Mouse (Mus musculus): ENCODE measurements around the gene Atp2c1. TPM values are rescaled to one million over a fixed set of nuclear protein-coding genes. Genes with fewer than 3 reads are reported as not detected.
A peak's percentile ranks its signal among the peaks of the same experiment; 100 is the strongest.

The Atp2c1 gene
- polyA plus RNA-seq (2014; fragmentation: Nextera tagmentation; extraction: Ambion mirVana), result 86.0 and 110 TPM in 2 replicates

DNA sequence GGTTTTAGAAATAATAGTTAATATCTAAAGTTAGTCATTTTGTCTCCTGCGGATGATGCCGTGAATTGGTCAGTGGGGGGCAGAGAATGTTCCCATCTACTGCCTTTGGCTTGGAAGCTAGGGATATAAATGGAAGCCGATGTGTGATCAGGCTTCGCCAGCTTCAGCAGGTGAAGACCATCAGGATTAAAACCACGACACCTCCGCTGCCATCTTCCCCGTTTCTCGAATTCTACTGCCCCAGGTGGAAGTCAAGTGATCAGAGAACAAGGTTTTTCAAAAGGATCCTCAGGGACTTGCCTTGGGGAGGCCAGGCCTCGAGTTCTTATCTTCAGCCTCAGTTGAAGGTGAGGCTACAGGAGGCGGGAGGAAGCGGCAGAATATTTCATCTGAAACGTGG lies at the start of gene Atp2c1:
TSS of gene Atp2c1 (minus strand) at position 101 of the 400 bp plus-strand sequence.
- no peaks in the 10 kb centered on the region for H3K27me3 ChIP-seq (ENCODE audit: control insufficient read depth, insufficient read depth, low read length)
- DNase-seq (no peak), ATAC-seq (ENCODE audit: low FRiP score, low TSS enrichment) (no peak)
- H3K36me3 ChIP-seq (ENCODE audit: control insufficient read depth, insufficient read depth, low read length), result no peaks in the 10 kb centered on the region
- H3K27ac ChIP-seq (replicated peaks; ENCODE audit: low read depth, low read length), result peak within 1 kb of the TSS; percentile 26; the same call in 1 of the 2 replicates
- H3K9me3 ChIP-seq (ENCODE audit: control insufficient read depth, low read length), result no peaks in the 10 kb centered on the region
- H3K4me3 ChIP-seq (replicated peaks; ENCODE audit: low read depth, low read length), result no peak within 1 kb of the TSS
- H3K9ac ChIP-seq (replicated peaks; ENCODE audit: low read length), result no peak within 1 kb of the TSS
- H3K4me1 ChIP-seq (ENCODE audit: control insufficient read depth, insufficient read depth, low read length), result peaks cover 22% of the 10 kb centered on the region; the same call in 1 of the 2 replicates
- WGBS, result 88% methylated on average over 12 of the region's 12 CpGs
- H3K4me2 ChIP-seq (ENCODE audit: low read length), result no peak within 1 kb of the TSS

DNA sequence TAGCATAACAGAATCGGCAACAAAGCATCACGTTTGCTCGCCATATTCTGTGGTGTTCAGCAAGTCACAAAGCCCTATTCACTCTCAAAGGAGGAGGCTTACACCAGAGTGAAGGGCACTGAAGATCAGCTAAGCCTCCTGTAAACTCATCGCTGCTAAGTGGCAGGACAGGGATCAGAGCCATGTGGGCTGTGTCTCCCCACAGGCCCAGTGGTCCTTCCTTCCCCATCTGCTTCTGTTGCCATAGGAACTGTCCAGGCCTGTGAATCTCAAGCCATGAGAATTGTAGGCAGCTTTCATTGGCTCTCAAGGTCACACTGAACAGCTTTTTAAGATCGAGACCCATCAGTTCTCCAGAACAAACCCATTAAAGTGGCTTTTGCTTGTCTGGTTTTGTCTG lies 30.3 kb upstream of the Atp2c1 start:
- Histone ChIP-seq H3K4me1 (ENCODE audit: control insufficient read depth, insufficient read depth, low read length) (peaks cover 16% of the 10 kb centered on the region; the same call in 1 of the 2 replicates), H3K9me3 (ENCODE audit: control insufficient read depth, low read length) (no peaks in the 10 kb centered on the region), H3K9ac (replicated peaks; ENCODE audit: low read length) (no peak overlapping the region), H3K27ac (replicated peaks; ENCODE audit: low read depth, low read length) (no peak overlapping the region), H3K36me3 (ENCODE audit: control insufficient read depth, insufficient read depth, low read length) (no peaks in the 10 kb centered on the region), H3K4me3 (replicated peaks; ENCODE audit: low read depth, low read length) (no peak overlapping the region), H3K27me3 (ENCODE audit: control insufficient read depth, insufficient read depth, low read length) (no peaks in the 10 kb centered on the region), H3K4me2 (ENCODE audit: low read length) (no peak overlapping the region)
- DNase-seq, result no peak
- 67% methylated on average over 5 of the region's 5 CpGs for WGBS
- no peak for ATAC-seq (ENCODE audit: low FRiP score, low TSS enrichment)

- whole genome bisulfite sequencing, result 64% methylated on average over 8 of the region's 8 CpGs
- H3K9me3 ChIP-seq (ENCODE audit: control insufficient read depth, low read length), result no peaks in the 10 kb centered on the region
- no peaks in the 10 kb centered on the region for H3K27me3 ChIP-seq (ENCODE audit: control insufficient read depth, insufficient read depth, low read length)
- H3K4me2 ChIP-seq (ENCODE audit: low read length), result no peak overlapping the region
- H3K36me3 ChIP-seq (ENCODE audit: control insufficient read depth, insufficient read depth, low read length), result no peaks in the 10 kb centered on the region
- no peak overlapping the region for H3K9ac ChIP-seq (replicated peaks; ENCODE audit: low read length)
- no peak overlapping the region for H3K4me3 ChIP-seq (replicated peaks; ENCODE audit: low read depth, low read length)
- DNase-seq (no peak), ATAC-seq (ENCODE audit: low FRiP score, low TSS enrichment) (no peak)
- no peak overlapping the region for H3K27ac ChIP-seq (replicated peaks; ENCODE audit: low read depth, low read length)
- H3K4me1 ChIP-seq (ENCODE audit: control insufficient read depth, insufficient read depth, low read length), result peaks cover 20% of the 10 kb centered on the region; the same call in 1 of the 2 replicates
These were observed 29.1 kb upstream of the Atp2c1 start for GRCm38 (mm10) chr9:105556141-105556735.

GRCm38 (mm10) chr9:105554439-105554807 lies 27.3 kb upstream of the Atp2c1 start:
- H3K4me3 ChIP-seq (replicated peaks; ENCODE audit: low read depth, low read length), result no peak overlapping the region

DNA sequence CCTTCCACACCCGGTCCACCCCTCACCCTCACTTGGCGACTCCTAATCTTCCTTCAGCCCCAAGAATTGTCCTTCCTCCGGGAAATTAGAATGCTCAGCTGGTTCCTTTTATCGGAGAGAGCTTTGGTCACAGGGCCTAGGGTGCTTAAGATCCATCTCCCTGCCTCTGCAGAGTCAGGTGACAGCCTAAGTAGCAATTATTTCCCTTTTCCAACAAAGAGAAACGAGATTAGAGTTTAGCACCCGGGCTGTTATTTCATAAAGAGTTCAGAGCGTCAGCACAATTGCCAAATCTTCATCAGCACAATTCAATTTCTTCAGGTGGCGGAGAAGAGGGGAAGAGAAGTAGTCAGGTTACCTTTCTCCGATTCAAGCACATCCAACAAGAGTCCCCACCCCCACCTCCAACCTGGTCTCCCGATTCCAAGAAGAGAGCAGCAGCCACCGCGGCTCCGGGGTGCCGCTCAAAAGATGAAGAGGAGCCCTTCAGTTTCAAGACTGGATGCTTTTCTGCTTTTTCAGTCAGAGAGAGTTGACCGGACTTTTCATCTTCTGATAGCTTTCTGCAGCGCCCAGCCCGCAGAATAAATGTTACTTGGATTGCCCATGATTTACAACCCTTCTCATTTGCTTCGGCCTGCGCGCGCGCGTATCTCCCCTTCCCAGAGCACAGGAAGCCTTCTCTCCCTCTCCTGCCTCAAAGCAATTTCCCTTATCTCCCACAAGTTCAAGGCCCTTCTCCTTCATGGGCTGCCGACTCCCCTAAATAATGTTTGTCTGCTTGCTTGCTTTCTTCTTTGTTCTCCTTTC lies 26.7 kb upstream of the Atp2c1 start:
- Histone ChIP-seq H3K4me1 (ENCODE audit: control insufficient read depth, insufficient read depth, low read length) (peaks cover 20% of the 10 kb centered on the region; the same call in 1 of the 2 replicates), H3K36me3 (ENCODE audit: control insufficient read depth, insufficient read depth, low read length) (no peaks in the 10 kb centered on the region), H3K27ac (replicated peaks; ENCODE audit: low read depth, low read length) (peak overlapping the region; percentile 45), H3K27me3 (ENCODE audit: control insufficient read depth, insufficient read depth, low read length) (no peaks in the 10 kb centered on the region), H3K9ac (replicated peaks; ENCODE audit: low read length) (no peak overlapping the region; the same call in 1 of the 2 replicates), H3K4me2 (ENCODE audit: low read length) (peak overlapping the region; percentile 40), H3K9me3 (ENCODE audit: control insufficient read depth, low read length) (no peaks in the 10 kb centered on the region), H3K4me3 (replicated peaks; ENCODE audit: low read depth, low read length) (0 out of 2 replicates have a peak overlapping the region, but pooled peaks have one; percentile 12)
- DNase-seq (peak; percentile 67), ATAC-seq (ENCODE audit: low FRiP score, low TSS enrichment) (no peak)
- 16% methylated on average over 24 of the region's 24 CpGs for WGBS

More at GRCm38 (mm10) chr9:105554439-105554807, 27.3 kb upstream of the Atp2c1 start:
- ATAC-seq (ENCODE audit: low FRiP score, low TSS enrichment), result no peak
- Histone ChIP-seq H3K4me2 (ENCODE audit: low read length) (peak overlapping the region; percentile 40), H3K4me1 (ENCODE audit: control insufficient read depth, insufficient read depth, low read length) (peaks cover 20% of the 10 kb centered on the region; the same call in 1 of the 2 replicates), H3K9me3 (ENCODE audit: control insufficient read depth, low read length) (no peaks in the 10 kb centered on the region), H3K27me3 (ENCODE audit: control insufficient read depth, insufficient read depth, low read length) (no peaks in the 10 kb centered on the region), H3K36me3 (ENCODE audit: control insufficient read depth, insufficient read depth, low read length) (no peaks in the 10 kb centered on the region), H3K9ac (replicated peaks; ENCODE audit: low read length) (no peak overlapping the region), H3K27ac (replicated peaks; ENCODE audit: low read depth, low read length) (peak overlapping the region; percentile 45)
- DNase-seq, result no peak
- WGBS, result 51% methylated on average over 7 of the region's 7 CpGs

DNA sequence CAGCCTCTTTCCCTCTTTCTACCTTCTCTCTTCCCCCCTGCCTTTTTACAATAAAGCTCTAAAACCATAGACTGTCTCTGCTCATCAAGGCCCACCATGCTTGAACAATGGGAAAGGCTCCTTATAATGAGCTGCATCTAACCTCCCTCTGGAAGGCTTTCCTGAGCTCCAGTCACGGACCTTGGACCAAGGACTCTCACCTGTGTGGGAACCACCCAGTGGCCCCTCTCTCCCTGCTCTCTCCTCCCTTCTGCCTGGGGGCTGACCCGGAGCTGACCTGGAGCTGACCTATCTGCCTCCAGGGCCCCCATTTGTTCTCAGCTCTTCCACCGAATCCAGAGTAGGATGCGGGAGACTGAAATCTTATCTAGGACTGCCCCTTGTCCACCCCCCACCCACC lies 24.3 kb upstream of the Atp2c1 start:
- WGBS, result 67% methylated on average over 4 of the region's 4 CpGs
- Histone ChIP-seq H3K4me2 (ENCODE audit: low read length) (no peak overlapping the region), H3K4me3 (replicated peaks; ENCODE audit: low read depth, low read length) (no peak overlapping the region), H3K4me1 (ENCODE audit: control insufficient read depth, insufficient read depth, low read length) (peaks cover 20% of the 10 kb centered on the region; the same call in 1 of the 2 replicates), H3K9me3 (ENCODE audit: control insufficient read depth, low read length) (no peaks in the 10 kb centered on the region), H3K27ac (replicated peaks; ENCODE audit: low read depth, low read length) (no peak overlapping the region), H3K27me3 (ENCODE audit: control insufficient read depth, insufficient read depth, low read length) (no peaks in the 10 kb centered on the region), H3K36me3 (ENCODE audit: control insufficient read depth, insufficient read depth, low read length) (no peaks in the 10 kb centered on the region), H3K9ac (replicated peaks; ENCODE audit: low read length) (no peak overlapping the region)
- DNase-seq (no peak), ATAC-seq (ENCODE audit: low FRiP score, low TSS enrichment) (no peak)

GRCm38 (mm10) chr9:105549096-105549495 lies 22.0 kb upstream of the Atp2c1 start:
- Histone ChIP-seq H3K9ac (replicated peaks; ENCODE audit: low read length) (no peak overlapping the region), H3K4me3 (replicated peaks; ENCODE audit: low read depth, low read length) (no peak overlapping the region), H3K9me3 (ENCODE audit: control insufficient read depth, low read length) (no peaks in the 10 kb centered on the region), H3K27ac (replicated peaks; ENCODE audit: low read depth, low read length) (no peak overlapping the region), H3K27me3 (ENCODE audit: control insufficient read depth, insufficient read depth, low read length) (no peaks in the 10 kb centered on the region), H3K36me3 (ENCODE audit: control insufficient read depth, insufficient read depth, low read length) (no peaks in the 10 kb centered on the region), H3K4me1 (ENCODE audit: control insufficient read depth, insufficient read depth, low read length) (peaks cover 12% of the 10 kb centered on the region; the same call in 1 of the 2 replicates), H3K4me2 (ENCODE audit: low read length) (no peak overlapping the region)
- DNase-seq, result no peak
- WGBS, result 90% methylated on average over 6 of the region's 6 CpGs
- no peak for ATAC-seq (ENCODE audit: low FRiP score, low TSS enrichment)

DNA sequence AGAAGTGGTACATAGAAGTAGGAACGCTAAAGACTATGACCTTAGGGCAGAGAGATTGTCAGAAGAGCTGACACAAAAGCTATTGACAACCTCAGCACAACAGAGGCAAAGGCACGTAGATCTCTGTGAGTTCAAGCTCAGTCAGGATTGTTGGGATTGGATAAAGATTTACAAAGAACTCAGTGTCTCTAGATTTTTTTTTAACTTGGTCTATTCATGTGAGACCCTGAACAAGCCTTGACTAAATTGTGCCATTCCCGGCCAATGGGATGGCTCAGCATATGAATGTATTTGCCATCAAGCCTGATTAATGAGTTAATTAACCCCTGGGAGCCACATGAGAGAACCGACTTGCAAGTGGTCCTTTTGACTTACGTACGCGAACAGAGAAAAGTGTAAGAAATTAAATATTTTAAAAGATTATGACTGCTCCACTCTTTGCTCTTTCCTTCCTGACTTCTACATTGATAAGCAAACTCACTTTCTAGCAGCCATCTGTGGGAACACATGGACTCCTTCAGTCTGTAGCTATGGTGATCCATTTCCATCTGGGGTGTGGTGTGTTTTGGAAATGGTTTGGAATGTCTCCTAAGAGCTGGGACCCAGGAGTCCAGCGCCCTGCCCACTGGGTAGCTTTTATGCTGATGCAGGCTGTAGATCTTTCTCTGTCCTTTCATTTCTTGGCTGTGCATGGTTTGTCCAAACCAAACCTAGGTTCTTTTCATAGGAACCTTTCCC lies 17.1 kb upstream of the Atp2c1 start:
- H3K27ac ChIP-seq (replicated peaks; ENCODE audit: low read depth, low read length), result no peak overlapping the region
- WGBS, result 68% methylated on average over 8 of the region's 8 CpGs
- no peak overlapping the region for H3K4me2 ChIP-seq (ENCODE audit: low read length)
- H3K4me3 ChIP-seq (replicated peaks; ENCODE audit: low read depth, low read length), result no peak overlapping the region
- no peaks in the 10 kb centered on the region for H3K4me1 ChIP-seq (ENCODE audit: control insufficient read depth, insufficient read depth, low read length)
- H3K9me3 ChIP-seq (ENCODE audit: control insufficient read depth, low read length), result no peaks in the 10 kb centered on the region
- H3K27me3 ChIP-seq (ENCODE audit: control insufficient read depth, insufficient read depth, low read length), result no peaks in the 10 kb centered on the region
- no peaks in the 10 kb centered on the region for H3K36me3 ChIP-seq (ENCODE audit: control insufficient read depth, insufficient read depth, low read length)
- ATAC-seq (ENCODE audit: low FRiP score, low TSS enrichment) (no peak), DNase-seq (no peak)
- no peak overlapping the region for H3K9ac ChIP-seq (replicated peaks; ENCODE audit: low read length)

Data from midbrain, embryonic 14.5 days (tissue).